Mouse (Mus musculus) liver, adult 2 months (tissue): Measurements from ENCODE around the gene Zmynd8. TPM values are rescaled to one million over a fixed set of nuclear protein-coding genes. Genes with fewer than 3 reads are reported as not detected.

Experiments
- DNase-seq: peaks from one replicate; pipeline ENCODE4 v3.0.0-alpha.2; 2011; ENCODE audit warnings: low read depth, low spot score; ENCODE audit errors: extremely low read depth
- H3K27ac ChIP-seq: fragments of 200-500 bp; replicated peaks from 2 replicates; pipeline ENCODE4 v1.5.1; 2012; ENCODE audit warnings: low read depth, mild to moderate bottlenecking, control low read depth, inconsistent platforms, low read length; ENCODE audit not compliant: insufficient read depth
- H3K27me3 ChIP-seq: fragments of 200-500 bp; 2 replicates; pipeline ENCODE4 v1.6.1; 2012; ENCODE audit warnings: mild to moderate bottlenecking, moderate library complexity, low read length, inconsistent platforms; ENCODE audit not compliant: control insufficient read depth, insufficient read depth
- H3K36me3 ChIP-seq: fragments of 200-500 bp; 2 replicates; pipeline ENCODE4 v1.6.1; 2012; ENCODE audit warnings: low read length, inconsistent platforms; ENCODE audit not compliant: control insufficient read depth, insufficient read depth
- H3K4me1 ChIP-seq: fragments of 200-500 bp; 2 replicates; pipeline ENCODE4 v1.6.1; 2011; ENCODE audit warnings: low read length; ENCODE audit not compliant: control insufficient read depth, insufficient read depth
- H3K4me3 ChIP-seq: fragments of 200-500 bp; 2 replicates; pipeline ENCODE4 v1.5.1; 2011; ENCODE audit warnings: low read depth, mild to moderate bottlenecking, control low read depth, low read length, moderate library complexity; ENCODE audit not compliant: insufficient read depth
- H3K79me2 ChIP-seq: fragments of 200-500 bp; 2 replicates; pipeline ENCODE4 v1.6.1; 2012; ENCODE audit warnings: inconsistent platforms, mild to moderate bottlenecking, low read length, moderate library complexity; ENCODE audit not compliant: control insufficient read depth, insufficient read depth
- H3K9ac ChIP-seq: fragments of 200-500 bp; 2 replicates; pipeline ENCODE4 v1.6.1; 2012; ENCODE audit warnings: low read depth, mild to moderate bottlenecking, control low read depth, inconsistent platforms, low read length
- CTCF ChIP-seq: fragments of 200-500 bp; IDR thresholded peaks from 2 replicates; pipeline ENCODE4 v1.5.1; 2011; ENCODE audit warnings: low read depth, low read length, control low read depth
- POLR2A ChIP-seq: fragments of 200-500 bp; IDR thresholded peaks from 2 replicates; pipeline ENCODE4 v1.6.1; 2011; ENCODE audit warnings: low read length, control low read depth; ENCODE audit not compliant: insufficient read depth; ENCODE audit errors: extremely low read depth
- WGBS: fragments of 180-500 bp; shearing (Covaris S2); methylation state at CpG from one replicate; pipeline ENCODE4 v1.1.7; 2018; 5-methylcytosine and 5-hydroxymethylcytosine counted together
- polyA plus RNA-seq: library from polyadenylated mRNA; depleted of rRNA; stranded (reverse); fragments of >200 nt; gene quantifications from 2 replicates; pipeline ENCODE4 v1.2.3, GENCODE M21; 2012
- total RNA-seq: library from RNA; depleted of rRNA; stranded (reverse); fragments of >200 nt; gene quantifications from 2 replicates; pipeline ENCODE4 v1.2.3, GENCODE M21; 2014

Gene Zmynd8
- total and polyA plus RNA-seq, 2 experiments = 7.8 to 10.0 TPM

GRCm38 (mm10) chr2:165877180-165877579 is 21.6 kb downstream of the Zmynd8 start:
- TF ChIP-seq CTCF (no peak), POLR2A (no peak)
- peaks cover 3% of the 10 kb centered on the region; the same call in 1 of the 2 replicates for H3K36me3 ChIP-seq
- peaks cover 55% of the 10 kb centered on the region for H3K4me1 ChIP-seq
- no peak overlapping the region for H3K4me3 ChIP-seq
- H3K79me2 ChIP-seq = peaks cover 42% of the 10 kb centered on the region; the same call in 1 of the 2 replicates
- peak; percentile 73 for DNase-seq
- WGBS = 29% methylated on average over 4 of the region's 4 CpGs
- H3K9ac ChIP-seq = no peak overlapping the region
- H3K27me3 ChIP-seq = no peaks in the 10 kb centered on the region
- no peak overlapping the region; the same call in 1 of the 2 replicates for H3K27ac ChIP-seq

DNA sequence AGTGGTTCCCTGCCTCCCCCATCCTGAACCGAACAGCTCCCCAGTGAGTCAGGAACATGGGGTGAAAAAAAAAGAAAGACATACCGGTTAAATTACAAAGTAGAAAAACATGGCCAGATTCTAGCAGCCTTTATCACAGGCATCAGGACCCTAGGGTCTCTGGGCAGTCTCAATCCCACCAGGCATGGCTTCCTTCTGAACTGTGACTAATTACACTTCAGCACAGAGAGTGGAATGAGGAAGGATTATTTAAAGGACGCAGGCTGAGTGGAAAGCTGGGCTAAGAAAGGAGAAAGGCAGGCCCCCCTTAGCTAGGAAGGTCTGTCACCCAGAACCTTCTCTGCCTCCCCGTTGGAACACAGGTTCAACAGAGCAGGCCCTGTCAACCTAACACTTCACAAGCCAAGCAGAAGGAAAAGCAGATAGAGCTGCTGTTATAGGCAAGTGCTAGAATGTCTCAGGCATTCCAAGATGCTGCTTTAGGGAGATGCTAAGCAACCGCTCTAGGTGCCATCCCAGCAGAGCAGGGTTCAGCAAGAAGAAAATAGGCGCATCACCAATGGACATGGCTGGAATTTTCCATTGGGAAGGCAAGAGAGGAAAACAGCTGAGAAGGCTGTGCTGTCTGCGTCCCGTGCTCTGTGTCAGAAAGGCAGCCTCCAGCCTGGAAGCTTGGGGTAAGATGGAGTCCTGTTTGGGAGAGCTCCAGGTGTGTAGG is 22.5 kb downstream of the Zmynd8 start:
- H3K4me1 ChIP-seq = peaks cover 49% of the 10 kb centered on the region

DNA sequence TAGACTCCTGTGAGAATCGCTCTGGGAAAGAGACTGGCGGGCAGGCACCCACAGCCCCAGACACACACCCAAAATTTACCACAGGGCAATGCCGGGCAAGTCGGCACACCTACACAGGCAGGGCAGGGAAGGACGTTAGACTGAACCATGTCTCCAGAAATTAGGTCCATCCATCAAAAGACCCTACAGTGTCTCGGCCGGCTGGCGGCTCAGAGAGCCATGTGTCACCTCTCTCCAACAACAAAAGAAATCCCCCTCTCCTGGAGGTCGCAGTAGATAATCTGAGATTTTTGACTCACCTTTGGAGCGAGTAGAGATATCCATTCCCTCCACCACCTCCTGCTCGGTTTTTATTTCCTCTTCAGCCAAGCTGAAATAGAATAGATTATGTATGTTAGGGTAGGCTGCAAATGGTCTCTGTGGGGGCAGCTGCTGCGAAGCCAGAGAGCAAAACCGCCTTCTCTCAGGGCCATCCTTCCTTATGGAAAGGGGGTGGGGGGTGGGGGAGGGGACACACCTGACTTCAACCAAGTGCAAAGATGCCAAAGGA is 23.3 kb downstream of the Zmynd8 start:
- no peak for DNase-seq
- H3K79me2 ChIP-seq = peaks cover 58% of the 10 kb centered on the region; the same call in 1 of the 2 replicates
- TF ChIP-seq POLR2A (no peak), CTCF (no peak)
- H3K4me3 ChIP-seq = no peak overlapping the region
- H3K27me3 ChIP-seq = no peaks in the 10 kb centered on the region
- H3K36me3 ChIP-seq = peaks cover 4% of the 10 kb centered on the region; the same call in 1 of the 2 replicates
- 78% methylated on average over 13 of the region's 13 CpGs for WGBS
- H3K27ac ChIP-seq = peak overlapping the region; percentile 68
- H3K4me1 ChIP-seq = peaks cover 46% of the 10 kb centered on the region
- peak overlapping the region; percentile 29 for H3K9ac ChIP-seq

More for the DNA sequence above, 22.5 kb downstream of the Zmynd8 start:
- 72% methylated on average over 8 of the region's 8 CpGs for WGBS
- H3K9ac ChIP-seq = no peak overlapping the region
- TF ChIP-seq CTCF = no peak
- TF ChIP-seq POLR2A = no peak
- peaks cover 50% of the 10 kb centered on the region; the same call in 1 of the 2 replicates for H3K79me2 ChIP-seq
- no peak for DNase-seq
- H3K27me3 ChIP-seq = no peaks in the 10 kb centered on the region
- peaks cover 4% of the 10 kb centered on the region; the same call in 1 of the 2 replicates for H3K36me3 ChIP-seq
- 0 out of 2 replicates have a peak overlapping the region, but pooled peaks have one; percentile 5 for H3K27ac ChIP-seq
- no peak overlapping the region for H3K4me3 ChIP-seq

GRCm38 (mm10) chr2:165874461-165875339 is 24.1 kb downstream of the Zmynd8 start:
- H3K9ac ChIP-seq = peak overlapping the region; percentile 29
- TF ChIP-seq POLR2A (0 out of 2 replicates have a peak, but pooled peaks have one; percentile 34), CTCF (peak; percentile 22; the same call in 1 of the 2 replicates)
- H3K4me1 ChIP-seq = peaks cover 43% of the 10 kb centered on the region
- H3K79me2 ChIP-seq = peaks cover 62% of the 10 kb centered on the region; the same call in 1 of the 2 replicates
- WGBS = 69% methylated on average over 13 of the region's 13 CpGs
- peaks cover 4% of the 10 kb centered on the region; the same call in 1 of the 2 replicates for H3K36me3 ChIP-seq
- DNase-seq = no peak
- no peak overlapping the region for H3K4me3 ChIP-seq
- H3K27ac ChIP-seq = peak overlapping the region; percentile 68
- no peaks in the 10 kb centered on the region for H3K27me3 ChIP-seq

DNA sequence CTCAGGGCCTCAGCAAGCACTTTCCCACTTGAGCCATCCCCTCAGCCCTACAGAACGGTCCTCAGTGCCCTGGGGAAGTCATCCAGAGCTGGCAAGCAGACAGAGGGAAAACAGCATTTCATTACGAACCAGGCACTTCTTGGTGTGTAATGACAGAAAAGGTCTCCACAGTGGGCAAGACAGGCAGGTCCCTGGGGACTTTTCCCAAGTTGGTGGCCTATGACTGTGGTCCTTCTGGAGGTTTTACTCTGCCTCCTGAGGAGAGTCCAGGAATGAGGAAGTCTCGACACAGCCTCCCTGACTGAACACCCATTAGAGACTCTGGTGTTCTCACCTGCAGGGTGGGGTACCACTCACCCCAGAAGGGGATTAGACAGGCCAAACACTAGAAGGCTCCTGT is 25.0 kb downstream of the Zmynd8 start:
- TF ChIP-seq POLR2A (no peak), CTCF (no peak)
- Histone ChIP-seq H3K27me3 (no peaks in the 10 kb centered on the region), H3K4me3 (no peak overlapping the region), H3K9ac (no peak overlapping the region), H3K79me2 (peaks cover 61% of the 10 kb centered on the region; the same call in 1 of the 2 replicates), H3K36me3 (peaks cover 4% of the 10 kb centered on the region; the same call in 1 of the 2 replicates), H3K27ac (peak overlapping the region; percentile 48), H3K4me1 (peaks cover 44% of the 10 kb centered on the region)
- 37% methylated on average over 3 of the region's 3 CpGs for WGBS
- DNase-seq = no peak
